Mouse (Mus musculus) limb, embryonic 13.5 days (tissue): ENCODE results near the gene Gigyf2. TPM values are rescaled to one million over a fixed set of nuclear protein-coding genes. Genes with fewer than 3 reads are reported as not detected.

ENCODE experiments used
- polyA plus RNA-seq: library from polyadenylated mRNA; unstranded; fragments of >200 nt; fragmentation: Nextera tagmentation; extraction: Ambion mirVana; gene quantifications from 2 replicates; pipeline ENCODE4 v1.2.1, GENCODE M21; 2015

Gene Gigyf2
- polyA plus RNA-seq, 1 experiment from 2014 or later, result 65.3 TPM

Other genes with a start within 250 kb of the Gigyf2 start
- not detected in 2 replicates for gene Alppl2, start 237.1 kb upstream of the Gigyf2 start, polyA plus RNA-seq
- gene Alpi, start 225.4 kb upstream of the Gigyf2 start, polyA plus RNA-seq, result 0.10 TPM in 1 of 2 replicates, not detected in the other
- not detected in 2 replicates for gene Akp3, start 202.0 kb upstream of the Gigyf2 start, polyA plus RNA-seq
- 0.69 and 1.1 TPM in 2 replicates for gene Ecel1, start 170.5 kb upstream of the Gigyf2 start, polyA plus RNA-seq
- 0.19 TPM in 1 of 2 replicates, not detected in the other for gene Prss56, start 143.7 kb upstream of the Gigyf2 start, polyA plus RNA-seq
- gene Chrnd, start 136.4 kb upstream of the Gigyf2 start, polyA plus RNA-seq, result 4.5 and 4.8 TPM in 2 replicates
- 18.2 and 20.8 TPM in 2 replicates for gene Chrng, start 122.3 kb upstream of the Gigyf2 start, polyA plus RNA-seq
- 178 and 181 TPM in 2 replicates for gene Eif4e2, start 113.1 kb upstream of the Gigyf2 start, polyA plus RNA-seq
- gene Efhd1, start 62.6 kb upstream of the Gigyf2 start, polyA plus RNA-seq, result 0.69 and 0.89 TPM in 2 replicates
- gene Kcnj13, start 67.7 kb downstream of the Gigyf2 start, polyA plus RNA-seq, result 0.84 and 1.0 TPM in 2 replicates
- 21.9 and 32.2 TPM in 2 replicates for gene Snorc, start 143.3 kb downstream of the Gigyf2 start, polyA plus RNA-seq
- not detected in 2 replicates for gene Neu2, start 182.9 kb downstream of the Gigyf2 start, polyA plus RNA-seq
- 1.0 and 1.2 TPM in 2 replicates for gene Ngef, start 246.9 kb downstream of the Gigyf2 start, polyA plus RNA-seq